In the genomic region with DNA sequence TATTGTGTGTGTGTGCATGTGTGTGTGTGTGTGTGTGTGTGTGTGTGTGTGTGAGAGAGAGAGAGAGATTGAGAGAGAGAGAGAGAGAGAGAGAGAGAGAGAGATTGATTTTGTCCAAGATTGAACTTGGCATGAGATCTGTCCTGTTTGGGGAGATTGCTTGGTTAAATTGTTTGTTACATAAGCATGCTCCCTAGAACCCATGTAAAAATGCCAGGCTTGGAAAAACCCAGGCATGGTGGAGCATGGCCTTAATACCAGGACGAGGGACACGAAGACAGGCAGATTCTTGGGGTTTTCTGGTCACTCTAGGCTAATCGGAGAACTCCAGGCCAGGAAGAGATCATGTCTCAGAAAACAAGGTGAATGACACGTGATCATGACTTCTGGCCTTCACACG, we compare ENCODE assay signal across 34 mouse cellular contexts. TPM values are rescaled to one million over a fixed set of nuclear protein-coding genes. Genes with fewer than 3 reads are reported as not detected.
DNase-seq lines count a peak whose midpoint lies in the region; ATAC-seq and TF ChIP-seq lines count a peak whose summit lies in the region.
"Had no signal": no experiment of that assay in that cellular context is flagged by ENCODE, and none has a peak within 500 bp of the region (broad histone marks: within the 10 kb centered on the region; RNA-seq: fewer than 3 reads in every experiment).

No protein-coding gene starts in this region.

- H3K4me1 ChIP-seq in kidney, embryonic 15.5 days = no peaks in the 10 kb centered on the region
- H3K4me1 ChIP-seq in liver, adult 2 months (ENCODE audit: control insufficient read depth, insufficient read depth, low read length) = peaks cover 3% of the 10 kb centered on the region; the same call in 1 of the 2 replicates
- peaks cover 3% of the 10 kb centered on the region; the same call in 1 of the 2 replicates for H3K4me1 ChIP-seq in liver, postnatal 0 days (ENCODE audit: insufficient read depth)
- no peaks in the 10 kb centered on the region for H3K4me1 ChIP-seq in intestine, postnatal 0 days (replicated peaks; ENCODE audit: control insufficient read depth, insufficient read depth, low read length)
- H3K4me1 ChIP-seq: embryonic facial prominence, embryonic 13.5 days; forebrain, embryonic 12.5 days; forebrain, embryonic 15.5 days; heart, embryonic 10.5 days; heart, embryonic 13.5 days had no signal

- ATAC-seq in kidney, embryonic 15.5 days (replicated peaks; ENCODE audit: low FRiP score) = no peak
- ATAC-seq in liver, postnatal 0 days = no peak
- ATAC-seq in intestine, postnatal 0 days = no peak; the same call in 1 of the 2 replicates
- no peak for ATAC-seq in megakaryocyte, adult 5-6 weeks (ENCODE audit: poor library complexity, severe bottlenecking)
- ATAC-seq: activated CD4-positive, CD25-positive, alpha-beta regulatory T cell, adult 4 months; CD4-positive, CD25-positive, alpha-beta regulatory T cell, adult 4 months; forebrain, embryonic 15.5 days had no signal

- TF ChIP-seq CTCF in liver, adult 2 months (IDR thresholded peaks at IDR 0.05; ENCODE audit: low read depth, low read length) = no peak
- TF ChIP-seq CTCF in liver, postnatal 0 days (IDR thresholded peaks at IDR 0.05; ENCODE audit: low read depth) = no peak
- no peak for TF ChIP-seq CTCF in intestine, postnatal 0 days (IDR thresholded peaks at IDR 0.05; ENCODE audit: low read depth)

- no peak overlapping the region for H3K4me2 ChIP-seq in kidney, embryonic 15.5 days
- no peak overlapping the region for H3K4me2 ChIP-seq in liver, postnatal 0 days (ENCODE audit: low read depth, low read length)
- no peak overlapping the region for H3K4me2 ChIP-seq in intestine, postnatal 0 days (replicated peaks; ENCODE audit: low read depth)
- H3K4me2 ChIP-seq: embryonic facial prominence, embryonic 13.5 days; forebrain, embryonic 12.5 days; forebrain, embryonic 15.5 days; heart, embryonic 13.5 days; hindbrain, embryonic 14.5 days had no signal

- H3K79me2 ChIP-seq in liver, adult 2 months (ENCODE audit: control insufficient read depth, insufficient read depth, low read length) = no peaks in the 10 kb centered on the region

- H3K36me3 ChIP-seq in kidney, embryonic 15.5 days = no peaks in the 10 kb centered on the region
- no peaks in the 10 kb centered on the region for H3K36me3 ChIP-seq in liver, adult 2 months (ENCODE audit: control insufficient read depth, insufficient read depth, low read length)
- no peaks in the 10 kb centered on the region for H3K36me3 ChIP-seq in liver, postnatal 0 days (replicated peaks; ENCODE audit: insufficient read depth, low read length)
- no peaks in the 10 kb centered on the region for H3K36me3 ChIP-seq in intestine, postnatal 0 days (ENCODE audit: control insufficient read depth, insufficient read depth)
- H3K36me3 ChIP-seq: embryonic facial prominence, embryonic 10.5 days; embryonic facial prominence, embryonic 13.5 days; forebrain, embryonic 12.5 days; forebrain, embryonic 15.5 days; heart, embryonic 10.5 days; heart, embryonic 13.5 days had no signal

- H3K9ac ChIP-seq in kidney, embryonic 15.5 days = no peak overlapping the region
- H3K9ac ChIP-seq in liver, adult 2 months (ENCODE audit: low read depth, low read length) = no peak overlapping the region
- no peak overlapping the region for H3K9ac ChIP-seq in liver, postnatal 0 days (replicated peaks)
- H3K9ac ChIP-seq in intestine, postnatal 0 days (ENCODE audit: low read depth, low read length) = no peak overlapping the region
- H3K9ac ChIP-seq: embryonic facial prominence, embryonic 13.5 days; forebrain, embryonic 12.5 days; forebrain, embryonic 15.5 days; heart, embryonic 13.5 days; hindbrain, embryonic 14.5 days had no signal

- no peak overlapping the region for H3K4me3 ChIP-seq in kidney, embryonic 15.5 days (replicated peaks)
- H3K4me3 ChIP-seq in liver, adult 2 months (ENCODE audit: insufficient read depth, low read depth, low read length) = no peak overlapping the region
- H3K4me3 ChIP-seq in liver, postnatal 0 days (ENCODE audit: low read depth, low read length) = no peak overlapping the region
- no peak overlapping the region for H3K4me3 ChIP-seq in intestine, postnatal 0 days (ENCODE audit: low read depth, low read length)
- H3K4me3 ChIP-seq: embryonic facial prominence, embryonic 10.5 days; embryonic facial prominence, embryonic 13.5 days; erythroblast, embryonic 14.5 days; forebrain, embryonic 12.5 days; forebrain, embryonic 15.5 days; heart, adult 2 months; heart, embryonic 10.5 days; heart, embryonic 13.5 days had no signal

- TF ChIP-seq EP300 in liver, postnatal 0 days (IDR thresholded peaks at IDR 0.05; ENCODE audit: low read depth) = no peak

- no peak for TF ChIP-seq POLR2A in liver, adult 2 months (IDR thresholded peaks at IDR 0.05; ENCODE audit: extremely low read depth, insufficient read depth, low read length)

- H3K9me3 ChIP-seq in kidney, embryonic 15.5 days (replicated peaks) = no peaks in the 10 kb centered on the region
- H3K9me3 ChIP-seq in liver, postnatal 0 days (ENCODE audit: low read length) = no peaks in the 10 kb centered on the region
- no peaks in the 10 kb centered on the region for H3K9me3 ChIP-seq in intestine, postnatal 0 days (ENCODE audit: control insufficient read depth)
- H3K9me3 ChIP-seq: embryonic facial prominence, embryonic 10.5 days; embryonic facial prominence, embryonic 13.5 days; forebrain, embryonic 12.5 days; forebrain, embryonic 15.5 days; heart, embryonic 10.5 days; heart, embryonic 13.5 days had no signal

- H3K27me3 ChIP-seq in kidney, embryonic 15.5 days = no peaks in the 10 kb centered on the region
- no peaks in the 10 kb centered on the region for H3K27me3 ChIP-seq in liver, adult 2 months (ENCODE audit: control insufficient read depth, insufficient read depth, low read length)
- H3K27me3 ChIP-seq in liver, postnatal 0 days (ENCODE audit: insufficient read depth, low read length) = no peaks in the 10 kb centered on the region
- no peaks in the 10 kb centered on the region for H3K27me3 ChIP-seq in intestine, postnatal 0 days (replicated peaks; ENCODE audit: control insufficient read depth, insufficient read depth, low read length)
- H3K27me3 ChIP-seq: embryonic facial prominence, embryonic 13.5 days; forebrain, embryonic 12.5 days; forebrain, embryonic 15.5 days; heart, embryonic 13.5 days had no signal

- DNase-seq in kidney, postnatal 4 days = no peak
- DNase-seq in liver, adult 2 months (ENCODE audit: extremely low read depth, low read depth, low spot score) = peak; percentile 61
- DNase-seq in liver, postnatal 0 days = no peak
- DNase-seq: adrenal gland, adult 8-10 months; adrenal gland, postnatal 25 days; cerebellum, adult 11-12 months; cerebellum, adult 8-10 months; cerebellum, postnatal 10 days; cerebellum, postnatal 36 days; embryo, embryonic 11 days; gastrocnemius, postnatal 25 days; heart, adult 2 months; heart, postnatal 14 days; heart, postnatal 4 days had no signal

- WGBS in kidney, embryonic 15.5 days = 83% methylated on average over 5 of the region's 5 CpGs
- WGBS in liver, adult 2 months = 52% methylated on average over 5 of the region's 5 CpGs
- 72% methylated on average over 5 of the region's 5 CpGs for WGBS in liver, postnatal 0 days (ENCODE audit: insufficient replicate concordance)
- WGBS in intestine, postnatal 0 days = 66% methylated on average over 5 of the region's 5 CpGs

- H3K27ac ChIP-seq in kidney, embryonic 15.5 days = peak overlapping the region; percentile 41; the same call in 1 of the 2 replicates
- no peak overlapping the region for H3K27ac ChIP-seq in liver, adult 2 months (replicated peaks; ENCODE audit: insufficient read depth, low read depth, low read length)
- no peak overlapping the region for H3K27ac ChIP-seq in liver, postnatal 0 days (ENCODE audit: low read depth)
- H3K27ac ChIP-seq in intestine, postnatal 0 days (ENCODE audit: low read depth, low read length) = peak overlapping the region; percentile 89
- H3K27ac ChIP-seq: embryonic facial prominence, embryonic 10.5 days; embryonic facial prominence, embryonic 13.5 days; forebrain, embryonic 12.5 days; forebrain, embryonic 15.5 days; heart, adult 2 months; heart, embryonic 10.5 days; heart, embryonic 13.5 days; hindbrain, embryonic 14.5 days had no signal

RNA-seq across cellular contexts. Expression of a gene that starts 5.2 kb away (rescaled TPM):
- 3.1 and 4.3 TPM in 2 replicates for polyA plus RNA-seq in kidney, embryonic 15.5 days (2015; fragmentation: Nextera tagmentation; extraction: Ambion mirVana)
- total RNA-seq in liver, adult 2 months (2014; rRNA removed) = 2.9 and 3.2 TPM in 2 replicates
- polyA plus RNA-seq in liver, adult 2 months (2012; rRNA removed) = 0.14 and 0.22 TPM in 2 replicates
- 15.1 and 17.0 TPM in 2 replicates for polyA plus RNA-seq in liver, postnatal 0 days (2015; fragmentation: Nextera tagmentation; extraction: Ambion mirVana)
- 261 and 305 TPM in 2 replicates for polyA plus RNA-seq in intestine, postnatal 0 days (2015; fragmentation: Nextera tagmentation; extraction: Ambion mirVana)
- total RNA-seq in megakaryocyte, adult 5-6 weeks (2015) = not detected in 2 replicates
- total RNA-seq in megakaryocyte, adult 5-6 weeks (2017) = not detected in 2 replicates
- total RNA-seq: adrenal gland, adult 8-10 months; adrenal gland, postnatal 25 days; gastrocnemius, adult 8-10 months; gastrocnemius, postnatal 25 days; granulocyte monocyte progenitor cell, adult 5-6 weeks; heart, adult 2 months; heart, postnatal 14 days; heart, postnatal 4 days; MEL had no signal
- polyA plus RNA-seq: activated CD4-positive, CD25-positive, alpha-beta regulatory T cell, adult 4 months; brain, embryonic 14.5 days; C2C12; CD4-positive, CD25-positive, alpha-beta regulatory T cell, adult 4 months; cortical plate, adult 2 months; embryonic facial prominence, embryonic 10.5 days; embryonic facial prominence, embryonic 13.5 days; erythroblast, embryonic 14.5 days; forebrain, embryonic 12.5 days; forebrain, embryonic 15.5 days; heart, adult 2 months; heart, embryonic 10.5 days; heart, embryonic 13.5 days; hindbrain, embryonic 11.5 days; hindbrain, embryonic 14.5 days had no signal

RNA-seq across cellular contexts. Expression of a gene that starts 7.6 kb away (rescaled TPM):
- polyA plus RNA-seq in kidney, embryonic 15.5 days (2015; fragmentation: Nextera tagmentation; extraction: Ambion mirVana) = 21.1 and 25.3 TPM in 2 replicates
- total RNA-seq in liver, adult 2 months (2014; rRNA removed) = 5.5 and 5.8 TPM in 2 replicates
- 5.8 and 6.0 TPM in 2 replicates for polyA plus RNA-seq in liver, adult 2 months (2012; rRNA removed)
- 7.2 and 7.3 TPM in 2 replicates for polyA plus RNA-seq in liver, postnatal 0 days (2015; fragmentation: Nextera tagmentation; extraction: Ambion mirVana)
- polyA plus RNA-seq in intestine, postnatal 0 days (2015; fragmentation: Nextera tagmentation; extraction: Ambion mirVana) = 14.8 and 15.7 TPM in 2 replicates
- 12.2 and 20.5 TPM in 2 replicates for total RNA-seq in megakaryocyte, adult 5-6 weeks (2015)
- 6.7 and 9.5 TPM in 2 replicates for total RNA-seq in megakaryocyte, adult 5-6 weeks (2017)

RNA-seq across cellular contexts. Expression of a gene that starts 29.7 kb away (rescaled TPM):
- 13.4 and 16.1 TPM in 2 replicates for polyA plus RNA-seq in kidney, embryonic 15.5 days (2015; fragmentation: Nextera tagmentation; extraction: Ambion mirVana)
- total RNA-seq in liver, adult 2 months (2014; rRNA removed) = 0.09 and 0.13 TPM in 2 replicates
- polyA plus RNA-seq in liver, adult 2 months (2012; rRNA removed) = 0.17 and 0.32 TPM in 2 replicates
- polyA plus RNA-seq in liver, postnatal 0 days (2015; fragmentation: Nextera tagmentation; extraction: Ambion mirVana) = 0.08 and 0.17 TPM in 2 replicates
- polyA plus RNA-seq in intestine, postnatal 0 days (2015; fragmentation: Nextera tagmentation; extraction: Ambion mirVana) = 5.4 and 6.2 TPM in 2 replicates
- total RNA-seq in megakaryocyte, adult 5-6 weeks (2015) = 0.25 TPM in 1 of 2 replicates, not detected in the other
- total RNA-seq in megakaryocyte, adult 5-6 weeks (2017) = 0.07 and 0.41 TPM in 2 replicates
- total RNA-seq: granulocyte monocyte progenitor cell, adult 5-6 weeks had no signal
- polyA plus RNA-seq: CD4-positive, CD25-positive, alpha-beta regulatory T cell, adult 4 months had no signal

RNA-seq across cellular contexts. Expression of a gene that starts 32.7 kb away (rescaled TPM):
- 111 and 126 TPM in 2 replicates for polyA plus RNA-seq in kidney, embryonic 15.5 days (2015; fragmentation: Nextera tagmentation; extraction: Ambion mirVana)
- total RNA-seq in liver, adult 2 months (2014; rRNA removed) = 20.0 and 25.7 TPM in 2 replicates
- polyA plus RNA-seq in liver, adult 2 months (2012; rRNA removed) = 10.7 and 11.3 TPM in 2 replicates
- 34.4 and 37.0 TPM in 2 replicates for polyA plus RNA-seq in liver, postnatal 0 days (2015; fragmentation: Nextera tagmentation; extraction: Ambion mirVana)
- polyA plus RNA-seq in intestine, postnatal 0 days (2015; fragmentation: Nextera tagmentation; extraction: Ambion mirVana) = 85.8 and 86.3 TPM in 2 replicates
- 80.8 and 81.1 TPM in 2 replicates for total RNA-seq in megakaryocyte, adult 5-6 weeks (2015)
- 90.2 and 107 TPM in 2 replicates for total RNA-seq in megakaryocyte, adult 5-6 weeks (2017)

RNA-seq across cellular contexts. Expression of a gene that starts 36.6 kb away (rescaled TPM):
- polyA plus RNA-seq in kidney, embryonic 15.5 days (2015; fragmentation: Nextera tagmentation; extraction: Ambion mirVana) = 2.2 TPM in 2 replicates
- 0.20 and 0.28 TPM in 2 replicates for total RNA-seq in liver, adult 2 months (2014; rRNA removed)
- 0.14 and 0.49 TPM in 2 replicates for polyA plus RNA-seq in liver, adult 2 months (2012; rRNA removed)
- 0.09 and 0.11 TPM in 2 replicates for polyA plus RNA-seq in liver, postnatal 0 days (2015; fragmentation: Nextera tagmentation; extraction: Ambion mirVana)
- polyA plus RNA-seq in intestine, postnatal 0 days (2015; fragmentation: Nextera tagmentation; extraction: Ambion mirVana) = 3.9 and 5.0 TPM in 2 replicates
- not detected in 2 replicates for total RNA-seq in megakaryocyte, adult 5-6 weeks (2015)
- total RNA-seq in megakaryocyte, adult 5-6 weeks (2017) = not detected in 2 replicates
- total RNA-seq: MEL had no signal
- polyA plus RNA-seq: activated CD4-positive, CD25-positive, alpha-beta regulatory T cell, adult 4 months; C2C12; CD4-positive, CD25-positive, alpha-beta regulatory T cell, adult 4 months; erythroblast, embryonic 14.5 days; hindbrain, embryonic 11.5 days had no signal

Comparison
In these comparisons a context has a peak if more than half of its experiments do, and no peak if none do; other contexts are left out.
1. H3K27ac ChIP-seq: peak in kidney, embryonic 15.5 days (single experiment) and intestine, postnatal 0 days (single experiment); none in liver, adult 2 months (single experiment) and liver, postnatal 0 days (single experiment).
2. RNA of a gene that starts 5.2 kb away (polyA plus RNA-seq): 261 to 305 TPM in intestine, postnatal 0 days; 15.1 to 17.0 TPM in liver, postnatal 0 days, 3.1 to 4.3 TPM in kidney, embryonic 15.5 days and 0.14 to 0.22 TPM in liver, adult 2 months; every median in the first group is over 10 times any median in the second.